Mouse (Mus musculus): ENCODE results near the gene Sirt7. TPM values are rescaled to one million over a fixed set of nuclear protein-coding genes. Genes with fewer than 3 reads are reported as not detected.
A peak's percentile ranks its signal among the peaks of the same experiment; 100 is the strongest.

The Sirt7 gene
- total and polyA plus RNA-seq, 2 experiments: 36.3 to 72.1 TPM

DNA sequence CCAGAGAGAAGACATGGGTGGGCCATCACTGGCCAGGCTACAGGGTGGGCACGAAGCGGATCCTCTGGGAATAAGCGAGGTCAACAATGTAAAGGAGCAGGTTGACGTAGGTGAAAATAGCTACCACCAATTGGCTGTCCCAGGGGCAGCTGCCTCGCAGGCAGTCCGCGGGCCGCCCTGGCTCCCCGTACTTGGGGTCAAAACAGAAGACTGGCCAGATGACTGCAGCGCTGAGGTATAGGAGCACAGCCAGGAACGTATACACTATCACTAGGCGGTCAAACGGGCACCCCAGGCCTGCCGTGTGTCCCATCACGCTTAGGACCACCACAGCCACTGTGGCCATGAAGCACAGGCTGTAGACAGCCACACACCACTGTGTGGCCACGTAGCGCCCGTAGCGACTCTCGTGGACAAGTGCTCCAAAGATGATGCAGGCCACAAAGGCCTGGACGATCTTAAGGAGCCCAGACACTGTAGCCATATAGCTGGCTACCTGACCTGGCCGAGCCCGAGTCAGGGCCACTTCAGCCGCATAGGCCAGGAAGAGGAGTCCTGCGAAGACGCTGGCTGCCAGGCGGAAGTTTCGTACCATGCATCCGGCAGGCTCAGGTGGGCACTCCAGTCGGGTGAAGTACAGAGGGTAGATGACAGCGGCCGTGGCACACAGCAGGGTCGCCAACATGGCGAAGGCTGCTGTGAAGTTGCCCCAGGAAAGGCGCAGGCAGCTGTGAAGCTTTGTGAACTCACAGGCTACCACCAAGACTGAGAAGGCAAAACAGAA is 22.2 kb upstream of the Sirt7 start:
- Histone ChIP-seq H3K9ac (ENCODE audit: low read depth, low read length) (no peak overlapping the region), H3K79me2 (ENCODE audit: control insufficient read depth, insufficient read depth, low read length) (no peaks in the 10 kb centered on the region)

DNA sequence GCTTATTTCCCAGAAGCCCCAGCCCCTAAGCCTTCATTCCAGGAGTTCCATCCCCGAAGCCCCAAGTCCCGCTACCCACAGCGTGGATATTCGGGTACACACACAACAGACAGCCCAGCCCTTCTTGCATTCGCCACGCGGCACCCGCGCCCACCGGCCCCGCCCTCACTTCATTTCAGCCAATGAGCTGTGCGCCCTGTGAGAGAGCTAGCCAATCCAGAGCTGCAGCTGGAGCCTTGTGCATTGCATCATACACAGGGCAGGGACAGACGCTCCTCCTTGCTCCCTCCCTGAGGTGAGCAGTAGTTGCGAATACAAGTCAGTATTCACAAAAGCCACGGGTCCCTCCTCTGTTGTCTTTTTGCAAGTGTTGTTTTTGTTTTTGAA is 18.6 kb upstream of the Sirt7 start, which contains the start of gene Pycr1:
Gene Pycr1 (minus strand): TSS at position 169 of the 387 bp plus-strand sequence.
- Histone ChIP-seq H3K79me2 (ENCODE audit: control insufficient read depth, insufficient read depth, low read length) (no peaks in the 10 kb centered on the region), H3K4me1 (ENCODE audit: control insufficient read depth, insufficient read depth, low read length) (peaks cover 5% of the 10 kb centered on the region; the same call in 1 of the 2 replicates), H3K9ac (ENCODE audit: low read depth, low read length) (peak within 1 kb of the TSS; percentile 39), H3K27me3 (ENCODE audit: control insufficient read depth, insufficient read depth, low read length) (no peaks in the 10 kb centered on the region), H3K27ac (replicated peaks; ENCODE audit: insufficient read depth, low read depth, low read length) (no peak within 1 kb of the TSS), H3K4me3 (ENCODE audit: insufficient read depth, low read depth, low read length) (peak within 1 kb of the TSS; percentile 32), H3K36me3 (ENCODE audit: control insufficient read depth, insufficient read depth, low read length) (no peaks in the 10 kb centered on the region)
- WGBS: under 1% methylated on average over 15 of the region's 15 CpGs
- no peak for TF ChIP-seq CTCF (IDR thresholded peaks at IDR 0.05; ENCODE audit: low read depth, low read length)
- no peak for TF ChIP-seq POLR2A (IDR thresholded peaks at IDR 0.05; ENCODE audit: extremely low read depth, insufficient read depth, low read length)
- DNase-seq (ENCODE audit: extremely low read depth, low read depth, low spot score): peak; percentile 82

More for the DNA sequence above, 22.2 kb upstream of the Sirt7 start:
- Histone ChIP-seq H3K36me3 (ENCODE audit: control insufficient read depth, insufficient read depth, low read length) (no peaks in the 10 kb centered on the region), H3K27me3 (ENCODE audit: control insufficient read depth, insufficient read depth, low read length) (no peaks in the 10 kb centered on the region), H3K4me3 (ENCODE audit: insufficient read depth, low read depth, low read length) (no peak overlapping the region), H3K4me1 (ENCODE audit: control insufficient read depth, insufficient read depth, low read length) (peaks cover 5% of the 10 kb centered on the region; the same call in 1 of the 2 replicates), H3K27ac (replicated peaks; ENCODE audit: insufficient read depth, low read depth, low read length) (no peak overlapping the region)
- WGBS: 91% methylated on average over 35 of the region's 35 CpGs
- no peak for TF ChIP-seq POLR2A (IDR thresholded peaks at IDR 0.05; ENCODE audit: extremely low read depth, insufficient read depth, low read length)
- no peak for DNase-seq (ENCODE audit: extremely low read depth, low read depth, low spot score)

DNA sequence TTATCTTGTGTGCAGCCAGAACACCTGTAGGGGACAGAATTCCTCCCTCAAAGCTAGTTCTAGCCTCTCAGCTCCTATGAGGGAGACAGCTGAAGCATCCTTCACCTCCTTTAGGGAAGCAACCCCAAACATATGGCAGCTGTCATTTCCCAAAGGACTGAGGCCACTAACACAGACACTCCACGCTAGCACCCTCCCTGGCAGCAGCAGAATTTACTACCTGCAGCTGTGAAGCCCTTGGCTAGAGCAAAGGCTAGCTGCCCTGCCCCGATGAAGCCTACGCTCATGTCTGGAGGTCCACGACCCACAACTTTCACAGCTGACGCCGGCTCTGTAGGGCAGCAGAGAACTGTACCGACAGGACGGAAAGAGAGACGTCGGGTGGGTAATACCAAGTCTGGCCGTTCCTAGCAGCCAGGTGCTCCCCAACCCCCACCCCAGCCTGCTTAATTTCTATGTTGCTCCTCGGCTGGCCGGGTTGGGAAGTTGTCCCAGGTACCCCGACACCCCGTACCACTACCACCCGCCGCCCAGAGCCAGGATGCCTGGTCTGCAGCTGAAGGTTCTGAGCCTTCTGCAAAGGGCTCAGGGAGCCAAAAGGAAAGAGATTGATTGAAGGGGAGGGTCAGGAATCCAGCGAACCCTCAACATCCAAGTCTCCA is 18.0 kb upstream of the Sirt7 start:
- H3K9ac ChIP-seq (ENCODE audit: low read depth, low read length): peak overlapping the region; percentile 39
- H3K27me3 ChIP-seq (ENCODE audit: control insufficient read depth, insufficient read depth, low read length): no peaks in the 10 kb centered on the region
- no peak for DNase-seq (ENCODE audit: extremely low read depth, low read depth, low spot score)
- H3K36me3 ChIP-seq (ENCODE audit: control insufficient read depth, insufficient read depth, low read length): no peaks in the 10 kb centered on the region
- TF ChIP-seq CTCF (IDR thresholded peaks at IDR 0.05; ENCODE audit: low read depth, low read length) (no peak), POLR2A (IDR thresholded peaks at IDR 0.05; ENCODE audit: extremely low read depth, insufficient read depth, low read length) (no peak)
- H3K4me3 ChIP-seq (ENCODE audit: insufficient read depth, low read depth, low read length): peak overlapping the region; percentile 32
- H3K4me1 ChIP-seq (ENCODE audit: control insufficient read depth, insufficient read depth, low read length): peaks cover 5% of the 10 kb centered on the region; the same call in 1 of the 2 replicates
- H3K79me2 ChIP-seq (ENCODE audit: control insufficient read depth, insufficient read depth, low read length): no peaks in the 10 kb centered on the region
- H3K27ac ChIP-seq (replicated peaks; ENCODE audit: insufficient read depth, low read depth, low read length): no peak overlapping the region
- WGBS: 1% methylated on average over 18 of the region's 18 CpGs

DNA sequence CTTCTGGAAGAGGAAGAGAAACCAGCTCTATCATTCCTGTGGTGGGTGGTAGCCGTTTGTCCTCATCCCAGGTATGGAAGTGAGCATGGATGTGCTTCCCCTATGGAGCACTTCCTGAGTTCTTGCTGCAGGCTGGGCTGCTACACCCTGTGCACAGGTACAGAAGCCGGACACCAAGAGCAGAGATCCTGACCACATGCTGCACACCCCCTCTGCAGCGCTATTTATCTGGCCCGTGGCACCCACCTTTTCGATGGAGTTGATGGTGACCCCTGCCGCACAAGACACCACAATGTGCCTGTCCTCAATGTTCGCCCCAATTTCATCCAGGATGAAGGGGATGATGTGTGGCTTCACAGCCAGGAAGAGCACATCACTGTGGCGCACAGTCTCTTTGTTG is 16.8 kb upstream of the Sirt7 start:
- TF ChIP-seq POLR2A (IDR thresholded peaks at IDR 0.05; ENCODE audit: extremely low read depth, insufficient read depth, low read length): no peak
- no peak for TF ChIP-seq CTCF (IDR thresholded peaks at IDR 0.05; ENCODE audit: low read depth, low read length)
- no peaks in the 10 kb centered on the region for H3K79me2 ChIP-seq (ENCODE audit: control insufficient read depth, insufficient read depth, low read length)
- 89% methylated on average over 8 of the region's 8 CpGs for WGBS

DNA sequence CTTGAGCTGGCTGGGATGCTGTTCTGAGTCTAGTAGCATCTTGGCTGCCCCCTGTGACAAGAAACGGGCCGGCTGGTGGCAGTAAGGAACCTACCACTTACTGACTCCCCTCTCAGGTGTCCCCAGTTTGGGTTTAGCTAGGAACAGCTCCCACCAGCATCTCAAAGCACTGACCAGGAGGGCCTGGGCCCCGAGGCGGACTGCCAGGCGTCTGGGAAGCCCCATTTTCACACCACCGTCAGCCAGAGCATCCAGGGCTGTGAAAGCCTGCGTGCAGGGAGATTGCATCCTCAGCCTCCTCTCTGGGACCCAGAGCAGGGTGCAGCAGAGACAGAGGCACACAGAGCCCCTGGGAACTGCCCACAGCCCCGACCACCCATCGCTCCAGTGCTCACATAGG is 16.2 kb upstream of the Sirt7 start:
- no peaks in the 10 kb centered on the region for H3K27me3 ChIP-seq (ENCODE audit: control insufficient read depth, insufficient read depth, low read length)
- no peak for DNase-seq (ENCODE audit: extremely low read depth, low read depth, low spot score)

More for the DNA sequence above, 16.8 kb upstream of the Sirt7 start:
- H3K27ac ChIP-seq (replicated peaks; ENCODE audit: insufficient read depth, low read depth, low read length): no peak overlapping the region
- H3K4me1 ChIP-seq (ENCODE audit: control insufficient read depth, insufficient read depth, low read length): peaks cover 5% of the 10 kb centered on the region; the same call in 1 of the 2 replicates
- no peaks in the 10 kb centered on the region for H3K36me3 ChIP-seq (ENCODE audit: control insufficient read depth, insufficient read depth, low read length)
- DNase-seq (ENCODE audit: extremely low read depth, low read depth, low spot score): no peak
- no peaks in the 10 kb centered on the region for H3K27me3 ChIP-seq (ENCODE audit: control insufficient read depth, insufficient read depth, low read length)
- no peak overlapping the region for H3K4me3 ChIP-seq (ENCODE audit: insufficient read depth, low read depth, low read length)
- no peak overlapping the region for H3K9ac ChIP-seq (ENCODE audit: low read depth, low read length)

More for the DNA sequence above, 16.2 kb upstream of the Sirt7 start:
- no peak for TF ChIP-seq CTCF (IDR thresholded peaks at IDR 0.05; ENCODE audit: low read depth, low read length)
- TF ChIP-seq POLR2A (IDR thresholded peaks at IDR 0.05; ENCODE audit: extremely low read depth, insufficient read depth, low read length): no peak
- no peaks in the 10 kb centered on the region for H3K36me3 ChIP-seq (ENCODE audit: control insufficient read depth, insufficient read depth, low read length)
- no peak overlapping the region for H3K4me3 ChIP-seq (ENCODE audit: insufficient read depth, low read depth, low read length)
- H3K9ac ChIP-seq (ENCODE audit: low read depth, low read length): no peak overlapping the region
- no peak overlapping the region for H3K27ac ChIP-seq (replicated peaks; ENCODE audit: insufficient read depth, low read depth, low read length)
- H3K4me1 ChIP-seq (ENCODE audit: control insufficient read depth, insufficient read depth, low read length): peaks cover 5% of the 10 kb centered on the region; the same call in 1 of the 2 replicates
- no peaks in the 10 kb centered on the region for H3K79me2 ChIP-seq (ENCODE audit: control insufficient read depth, insufficient read depth, low read length)
- WGBS: 85% methylated on average over 9 of the region's 9 CpGs
